Mouse (Mus musculus): ENCODE data around the gene Bora. TPM values are rescaled to one million over a fixed set of nuclear protein-coding genes. Genes with fewer than 3 reads are reported as not detected.

Gene Bora
- total RNA-seq, 1 experiment = 18.0 TPM

- H3K36me3 ChIP-seq (ENCODE audit: control insufficient read depth, insufficient read depth, low read length, poor library complexity, severe bottlenecking) = peaks cover 2% of the 10 kb centered on the region
- H3K4me3 ChIP-seq (ENCODE audit: insufficient read depth in 1 of 2, low read depth in 1 of 2, low read length in 2 of 2, poor library complexity in 1 of 2, severe bottlenecking in 1 of 2) = no peak overlapping the region; a peak in 1 of 4 replicates
- H3K4me1 ChIP-seq (ENCODE audit: control insufficient read depth in 2 of 2, insufficient read depth in 2 of 2, low read length in 2 of 2, poor library complexity in 1 of 2) = peaks cover 17 to 21% of the 10 kb centered on the region in 2 experiments
- in situ Hi-C loops (cut with MboI; ENCODE audit: low sequenced_read_pairs in 2 of 2, unreplicated experiment in 2 of 2) = no loop called here
- TF ChIP-seq ZC3H11A (IDR thresholded peaks at IDR 0.05; ENCODE audit: borderline replicate concordance, low read depth, low read length) (no peak), ZNF384 (IDR thresholded peaks at IDR 0.05; ENCODE audit: low read depth, low read length) (no peak), HCFC1 (IDR thresholded peaks at IDR 0.05; ENCODE audit: borderline replicate concordance, insufficient read depth, low read length) (no peak), MAFK (IDR thresholded peaks at IDR 0.05; ENCODE audit: insufficient read depth, low read depth, low read length) (no peak), CHD2 (IDR thresholded peaks at IDR 0.05; ENCODE audit: low read depth, low read length) (no peak)
- DNase-seq (ENCODE audit: low read depth, low spot score) = no peak
- H3K9ac ChIP-seq (ENCODE audit: insufficient read depth, low read depth, low read length, poor library complexity, severe bottlenecking) = peak overlapping the region; percentile 44; the same call in 1 of the 2 replicates
- H3K9me3 ChIP-seq (ENCODE audit: control insufficient read depth, insufficient read depth, low read depth, low read length) = no peaks in the 10 kb centered on the region
- H3K27ac ChIP-seq (ENCODE audit: insufficient read depth, low read depth, low read length, poor library complexity, severe bottlenecking) = no peak overlapping the region; the same call in 1 of the 2 replicates
Observed at GRCm38 (mm10) chr14:99041416-99041815, 4.6 kb upstream of the Bora start.

- no peak overlapping the region for H3K27ac ChIP-seq (ENCODE audit: insufficient read depth, low read depth, low read length, poor library complexity, severe bottlenecking)
- H3K4me3 ChIP-seq (ENCODE audit: insufficient read depth in 1 of 2, low read depth in 1 of 2, low read length in 2 of 2, poor library complexity in 1 of 2, severe bottlenecking in 1 of 2) = peak overlapping the region in 1 of 2 experiments; percentile 7; a peak in 1 of 4 replicates
- TF ChIP-seq ZNF384 (IDR thresholded peaks at IDR 0.05; ENCODE audit: low read depth, low read length) (no peak), ZC3H11A (IDR thresholded peaks at IDR 0.05; ENCODE audit: borderline replicate concordance, low read depth, low read length) (no peak), HCFC1 (IDR thresholded peaks at IDR 0.05; ENCODE audit: borderline replicate concordance, insufficient read depth, low read length) (no peak), CHD2 (IDR thresholded peaks at IDR 0.05; ENCODE audit: low read depth, low read length) (no peak), MAFK (IDR thresholded peaks at IDR 0.05; ENCODE audit: insufficient read depth, low read depth, low read length) (no peak)
- no peaks in the 10 kb centered on the region for H3K9me3 ChIP-seq (ENCODE audit: control insufficient read depth, insufficient read depth, low read depth, low read length)
- no peak overlapping the region for H3K9ac ChIP-seq (ENCODE audit: insufficient read depth, low read depth, low read length, poor library complexity, severe bottlenecking)
- H3K4me1 ChIP-seq (ENCODE audit: control insufficient read depth in 2 of 2, insufficient read depth in 2 of 2, low read length in 2 of 2, poor library complexity in 1 of 2) = peaks cover 10 to 11% of the 10 kb centered on the region in 2 experiments
- no peak for DNase-seq (ENCODE audit: low read depth, low spot score)
- no peaks in the 10 kb centered on the region; the same call in none of the 2 replicates for H3K36me3 ChIP-seq (ENCODE audit: control insufficient read depth, insufficient read depth, low read length, poor library complexity, severe bottlenecking)
- in situ Hi-C loops (cut with MboI; ENCODE audit: low sequenced_read_pairs in 2 of 2, unreplicated experiment in 2 of 2) = no loop called here
Observed at GRCm38 (mm10) chr14:99043499-99043898, 2.5 kb upstream of the Bora start.

- no peaks in the 10 kb centered on the region; the same call in none of the 2 replicates for H3K36me3 ChIP-seq (ENCODE audit: control insufficient read depth, insufficient read depth, low read length, poor library complexity, severe bottlenecking)
- TF ChIP-seq CHD2 (IDR thresholded peaks at IDR 0.05; ENCODE audit: low read depth, low read length) = no peak
- no peak for TF ChIP-seq ZNF384 (IDR thresholded peaks at IDR 0.05; ENCODE audit: low read depth, low read length)
- no peak for TF ChIP-seq MAFK (IDR thresholded peaks at IDR 0.05; ENCODE audit: insufficient read depth, low read depth, low read length)
- no peak for TF ChIP-seq ZC3H11A (IDR thresholded peaks at IDR 0.05; ENCODE audit: borderline replicate concordance, low read depth, low read length)
- TF ChIP-seq HCFC1 (IDR thresholded peaks at IDR 0.05; ENCODE audit: borderline replicate concordance, insufficient read depth, low read length) = no peak
- peaks cover 6 to 9% of the 10 kb centered on the region in 2 experiments for H3K4me1 ChIP-seq (ENCODE audit: control insufficient read depth in 2 of 2, insufficient read depth in 2 of 2, low read length in 2 of 2, poor library complexity in 1 of 2)
- H3K27ac ChIP-seq (ENCODE audit: insufficient read depth, low read depth, low read length, poor library complexity, severe bottlenecking) = no peak overlapping the region
- no peaks in the 10 kb centered on the region for H3K9me3 ChIP-seq (ENCODE audit: control insufficient read depth, insufficient read depth, low read depth, low read length)
- in situ Hi-C loops (cut with MboI; ENCODE audit: low sequenced_read_pairs in 2 of 2, unreplicated experiment in 2 of 2) = no loop called here
- H3K4me3 ChIP-seq (ENCODE audit: insufficient read depth in 1 of 2, low read depth in 1 of 2, low read length in 2 of 2, poor library complexity in 1 of 2, severe bottlenecking in 1 of 2) = peak overlapping the region; percentile 19 to 99; a peak in 2 of 4 replicates
- DNase-seq (ENCODE audit: low read depth, low spot score) = no peak
- no peak overlapping the region for H3K9ac ChIP-seq (ENCODE audit: insufficient read depth, low read depth, low read length, poor library complexity, severe bottlenecking)
Observed at GRCm38 (mm10) chr14:99044096-99044495, 1.9 kb upstream of the Bora start.

- no peak for TF ChIP-seq CHD2 (IDR thresholded peaks at IDR 0.05; ENCODE audit: low read depth, low read length)
- TF ChIP-seq ZNF384 (IDR thresholded peaks at IDR 0.05; ENCODE audit: low read depth, low read length) = no peak
- TF ChIP-seq ZC3H11A (IDR thresholded peaks at IDR 0.05; ENCODE audit: borderline replicate concordance, low read depth, low read length) = no peak
- TF ChIP-seq MAFK (IDR thresholded peaks at IDR 0.05; ENCODE audit: insufficient read depth, low read depth, low read length) = no peak
- no peak for TF ChIP-seq HCFC1 (IDR thresholded peaks at IDR 0.05; ENCODE audit: borderline replicate concordance, insufficient read depth, low read length)
- Histone ChIP-seq H3K36me3 (ENCODE audit: control insufficient read depth, insufficient read depth, low read length, poor library complexity, severe bottlenecking) (no peaks in the 10 kb centered on the region; the same call in none of the 2 replicates), H3K4me3 (ENCODE audit: insufficient read depth in 1 of 2, low read depth in 1 of 2, low read length in 2 of 2, poor library complexity in 1 of 2, severe bottlenecking in 1 of 2) (peak overlapping the region; percentile 95 to 99), H3K27ac (ENCODE audit: insufficient read depth, low read depth, low read length, poor library complexity, severe bottlenecking) (no peak overlapping the region), H3K4me1 (ENCODE audit: control insufficient read depth in 2 of 2, insufficient read depth in 2 of 2, low read length in 2 of 2, poor library complexity in 1 of 2) (peaks cover 6 to 8% of the 10 kb centered on the region in 2 experiments), H3K9ac (ENCODE audit: insufficient read depth, low read depth, low read length, poor library complexity, severe bottlenecking) (peak overlapping the region; percentile 36; the same call in 1 of the 2 replicates), H3K9me3 (ENCODE audit: control insufficient read depth, insufficient read depth, low read depth, low read length) (no peaks in the 10 kb centered on the region)
- no peak for DNase-seq (ENCODE audit: low read depth, low spot score)
- in situ Hi-C loops (cut with MboI; ENCODE audit: low sequenced_read_pairs in 2 of 2, unreplicated experiment in 2 of 2) = no loop called here
Observed at GRCm38 (mm10) chr14:99044718-99045117, 1.3 kb upstream of the Bora start.

Measured in ES-E14 (cell line).